25 mouse cellular contexts compared by ENCODE assay signal in the genomic region with DNA sequence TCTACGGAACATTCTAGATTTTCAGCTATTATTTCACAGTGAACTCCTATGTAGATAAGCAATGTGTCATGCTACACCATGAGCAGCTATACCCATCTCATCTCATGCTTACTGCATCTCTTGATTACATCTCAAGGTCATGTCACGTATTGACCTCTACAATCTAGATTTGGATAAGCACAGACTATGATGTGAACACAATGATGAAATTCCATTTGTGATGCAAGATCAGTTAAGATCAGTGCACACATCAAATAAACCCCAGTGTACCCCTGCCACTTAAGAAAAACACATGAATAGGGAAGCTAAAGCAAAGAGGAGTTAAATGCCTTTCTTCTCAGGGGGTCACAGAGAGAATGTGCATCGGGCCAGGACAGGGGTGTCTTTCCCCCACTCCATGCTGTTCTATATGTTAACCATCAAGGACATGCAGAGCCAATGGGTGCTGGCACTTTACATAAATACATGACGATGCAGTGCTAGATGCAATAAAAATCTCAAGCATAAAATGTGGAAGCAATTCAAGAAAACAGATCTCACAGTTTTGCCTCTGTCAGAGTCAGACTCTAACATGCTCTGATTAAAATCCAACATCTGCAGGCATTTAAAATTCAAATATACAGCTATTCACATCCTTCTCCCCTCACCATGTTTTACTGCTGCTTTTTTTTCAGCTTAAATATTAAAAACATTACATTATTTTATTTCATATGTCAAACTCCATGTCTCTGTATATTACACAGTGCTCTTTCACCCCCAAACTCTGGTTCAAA.
DNase-seq lines count a peak whose midpoint lies in the region; ATAC-seq and TF ChIP-seq lines count a peak whose summit lies in the region.
"Had no signal": no experiment of that assay in that cellular context is flagged by ENCODE, and none has a peak within 500 bp of the region (broad histone marks: within the 10 kb centered on the region; RNA-seq: fewer than 3 reads in every experiment).

No protein-coding gene starts in this region.

- no peaks in the 10 kb centered on the region for H3K27me3 ChIP-seq in liver, adult 2 months (ENCODE audit: control insufficient read depth, insufficient read depth, low read length)
- no peaks in the 10 kb centered on the region for H3K27me3 ChIP-seq in liver, embryonic 12.5 days (replicated peaks)
- H3K27me3 ChIP-seq in embryonic facial prominence, embryonic 12.5 days = no peaks in the 10 kb centered on the region
- no peaks in the 10 kb centered on the region for H3K27me3 ChIP-seq in embryonic facial prominence, embryonic 13.5 days
- H3K27me3 ChIP-seq in hindbrain, embryonic 16.5 days (replicated peaks; ENCODE audit: control insufficient read depth, insufficient read depth, low read length) = no peaks in the 10 kb centered on the region
- H3K27me3 ChIP-seq: forebrain, embryonic 13.5 days; heart, embryonic 12.5 days; heart, embryonic 15.5 days had no signal

- no peaks in the 10 kb centered on the region for H3K36me3 ChIP-seq in liver, adult 2 months (ENCODE audit: control insufficient read depth, insufficient read depth, low read length)
- no peaks in the 10 kb centered on the region for H3K36me3 ChIP-seq in liver, embryonic 12.5 days
- H3K36me3 ChIP-seq in embryonic facial prominence, embryonic 12.5 days = no peaks in the 10 kb centered on the region
- H3K36me3 ChIP-seq in embryonic facial prominence, embryonic 13.5 days = no peaks in the 10 kb centered on the region
- H3K36me3 ChIP-seq in hindbrain, embryonic 16.5 days (ENCODE audit: control insufficient read depth, insufficient read depth, low read length) = no peaks in the 10 kb centered on the region
- H3K36me3 ChIP-seq: forebrain, embryonic 10.5 days; heart, embryonic 12.5 days; heart, embryonic 15.5 days had no signal

- peaks cover 3% of the 10 kb centered on the region; the same call in 1 of the 2 replicates for H3K4me1 ChIP-seq in liver, adult 2 months (ENCODE audit: control insufficient read depth, insufficient read depth, low read length)
- no peaks in the 10 kb centered on the region for H3K4me1 ChIP-seq in liver, embryonic 12.5 days
- peaks cover 4% of the 10 kb centered on the region; the same call in 1 of the 2 replicates for H3K4me1 ChIP-seq in embryonic facial prominence, embryonic 12.5 days
- peaks cover 27% of the 10 kb centered on the region for H3K4me1 ChIP-seq in embryonic facial prominence, embryonic 13.5 days
- H3K4me1 ChIP-seq in hindbrain, embryonic 16.5 days (ENCODE audit: control insufficient read depth, insufficient read depth, low read depth, low read length) = no peaks in the 10 kb centered on the region
- H3K4me1 ChIP-seq: heart, embryonic 12.5 days; heart, embryonic 15.5 days had no signal

- H3K9ac ChIP-seq in liver, adult 2 months (ENCODE audit: low read depth, low read length) = no peak overlapping the region
- H3K9ac ChIP-seq in liver, embryonic 12.5 days = no peak overlapping the region
- no peak overlapping the region for H3K9ac ChIP-seq in embryonic facial prominence, embryonic 12.5 days
- no peak overlapping the region for H3K9ac ChIP-seq in embryonic facial prominence, embryonic 13.5 days
- no peak overlapping the region for H3K9ac ChIP-seq in hindbrain, embryonic 16.5 days (ENCODE audit: low read depth, low read length)
- H3K9ac ChIP-seq: forebrain, embryonic 13.5 days; heart, embryonic 12.5 days; heart, embryonic 15.5 days; hindbrain, embryonic 14.5 days had no signal

- TF ChIP-seq CTCF in liver, adult 2 months (IDR thresholded peaks at IDR 0.05; ENCODE audit: low read depth, low read length) = no peak

- TF ChIP-seq POLR2A in liver, adult 2 months (IDR thresholded peaks at IDR 0.05; ENCODE audit: extremely low read depth, insufficient read depth, low read length) = no peak

- H3K79me2 ChIP-seq in liver, adult 2 months (ENCODE audit: control insufficient read depth, insufficient read depth, low read length) = no peaks in the 10 kb centered on the region

- H3K4me3 ChIP-seq in liver, adult 2 months (ENCODE audit: insufficient read depth, low read depth, low read length) = no peak overlapping the region
- H3K4me3 ChIP-seq in liver, embryonic 12.5 days = no peak overlapping the region
- H3K4me3 ChIP-seq in embryonic facial prominence, embryonic 12.5 days = no peak overlapping the region
- no peak overlapping the region for H3K4me3 ChIP-seq in embryonic facial prominence, embryonic 13.5 days
- H3K4me3 ChIP-seq in hindbrain, embryonic 16.5 days (ENCODE audit: low read length) = no peak overlapping the region
- H3K4me3 ChIP-seq: forebrain, embryonic 10.5 days; forebrain, embryonic 13.5 days; gastrocnemius, adult 2 months; heart, embryonic 12.5 days; heart, embryonic 15.5 days had no signal

- WGBS in liver, adult 2 months = 49% methylated on average over 4 of the region's 4 CpGs
- WGBS in liver, embryonic 12.5 days (ENCODE audit: insufficient replicate concordance) = 70% methylated on average over 4 of the region's 4 CpGs
- 66% methylated on average over 4 of the region's 4 CpGs for WGBS in embryonic facial prominence, embryonic 12.5 days
- WGBS in embryonic facial prominence, embryonic 13.5 days = 54% methylated on average over 4 of the region's 4 CpGs
- WGBS in hindbrain, embryonic 16.5 days = 86% methylated on average over 4 of the region's 4 CpGs

- ATAC-seq in liver, embryonic 12.5 days = no peak
- peak; percentile 64 for ATAC-seq in embryonic facial prominence, embryonic 12.5 days (ENCODE audit: insufficient number of reproducible peaks, insufficient read depth, low FRiP score, low TSS enrichment)
- no peak for ATAC-seq in embryonic facial prominence, embryonic 13.5 days (ENCODE audit: insufficient number of reproducible peaks, insufficient read depth, low FRiP score, low TSS enrichment, low read depth)
- no peak for ATAC-seq in hindbrain, embryonic 16.5 days
- ATAC-seq: CD4-positive, CD25-positive, alpha-beta regulatory T cell, adult 4 months; forebrain, embryonic 13.5 days; forebrain, embryonic 16.5 days had no signal

- no peak overlapping the region for H3K27ac ChIP-seq in liver, adult 2 months (replicated peaks; ENCODE audit: insufficient read depth, low read depth, low read length)
- no peak overlapping the region for H3K27ac ChIP-seq in liver, embryonic 12.5 days
- H3K27ac ChIP-seq in embryonic facial prominence, embryonic 12.5 days = 0 out of 2 replicates have a peak overlapping the region, but pooled peaks have one; percentile 31
- peak overlapping the region; percentile 55; the same call in 1 of the 2 replicates for H3K27ac ChIP-seq in embryonic facial prominence, embryonic 13.5 days
- no peak overlapping the region for H3K27ac ChIP-seq in hindbrain, embryonic 16.5 days (ENCODE audit: low read depth, low read length)
- H3K27ac ChIP-seq: forebrain, embryonic 10.5 days; forebrain, embryonic 13.5 days; gastrocnemius, adult 2 months; heart, embryonic 15.5 days; hindbrain, embryonic 14.5 days had no signal

- DNase-seq in liver, adult 2 months (ENCODE audit: extremely low read depth, low read depth, low spot score) = peak; percentile 68
- peak; percentile 12 for DNase-seq in forelimb bud, embryonic 11.5 days (ENCODE audit: low read depth, low spot score)
- no peak for DNase-seq in T-cell, adult 2 months (ENCODE audit: low spot score)
- DNase-seq in layer of hippocampus, adult 9-10 months (ENCODE audit: low spot score) = no peak
- DNase-seq: adrenal gland, postnatal 10 days; adrenal gland, postnatal 36 days; cerebellum, adult 18-20 months; cerebellum, adult 9-10 months; cerebellum, postnatal 14 days; gastrocnemius, adult 2 months; gastrocnemius, postnatal 25 days; heart, adult 18-20 months; heart, postnatal 14 days; heart, postnatal 4 days had no signal

- no peak overlapping the region for H3K4me2 ChIP-seq in liver, embryonic 12.5 days
- H3K4me2 ChIP-seq in embryonic facial prominence, embryonic 12.5 days (replicated peaks) = no peak overlapping the region
- no peak overlapping the region for H3K4me2 ChIP-seq in embryonic facial prominence, embryonic 13.5 days
- no peak overlapping the region for H3K4me2 ChIP-seq in hindbrain, embryonic 16.5 days (ENCODE audit: low read length)
- H3K4me2 ChIP-seq: forebrain, embryonic 13.5 days; heart, embryonic 12.5 days; heart, embryonic 15.5 days; hindbrain, embryonic 14.5 days had no signal

- H3K9me3 ChIP-seq in liver, embryonic 12.5 days (replicated peaks) = no peaks in the 10 kb centered on the region
- H3K9me3 ChIP-seq in embryonic facial prominence, embryonic 12.5 days = no peaks in the 10 kb centered on the region
- no peaks in the 10 kb centered on the region for H3K9me3 ChIP-seq in embryonic facial prominence, embryonic 13.5 days
- no peaks in the 10 kb centered on the region for H3K9me3 ChIP-seq in hindbrain, embryonic 16.5 days (ENCODE audit: control insufficient read depth, low read length)
- H3K9me3 ChIP-seq: forebrain, embryonic 10.5 days; forebrain, embryonic 13.5 days; heart, embryonic 12.5 days; heart, embryonic 15.5 days had no signal

Comparison
In these comparisons a context has a peak if more than half of its experiments do, and no peak if none do; other contexts are left out.
1. DNase-seq: peak in liver, adult 2 months (single experiment) and forelimb bud, embryonic 11.5 days (single experiment); none in T-cell, adult 2 months (single experiment) and layer of hippocampus, adult 9-10 months (single experiment).
2. H3K27ac ChIP-seq: peak in embryonic facial prominence, embryonic 12.5 days (single experiment) and embryonic facial prominence, embryonic 13.5 days (single experiment); none in liver, adult 2 months (single experiment), liver, embryonic 12.5 days (single experiment) and hindbrain, embryonic 16.5 days (single experiment).